Mouse (Mus musculus) gonadal fat pad, adult 2 months (tissue): ENCODE data around the gene Mrm1. TPM values are rescaled to one million over a fixed set of nuclear protein-coding genes. Genes with fewer than 3 reads are reported as not detected.
"Not testable (repeated sequence)": the region's sequence is repeated elsewhere in the genome, so short reads cannot be mapped to it uniquely, and the experiment has no call there.

Source experiments
- DNase-seq: peaks from one replicate; pipeline ENCODE4 v3.0.0-alpha.2; 2012; ENCODE audit warnings: low read depth
- polyA plus RNA-seq: library from polyadenylated mRNA; depleted of rRNA; stranded (reverse); fragments of >200 nt; gene quantifications from 2 replicates; pipeline ENCODE4 v1.2.3, GENCODE M21; 2012; rRNA removed

Gene Mrm1
- polyA plus RNA-seq, result 8.9 and 10.0 TPM in 2 replicates

- peak; percentile 71 for DNase-seq
Observed at GRCm38 (mm10) chr11:84818961-84819692, at the start of gene Mrm1. TSS of gene Mrm1 (minus strand) at chr11:84819515.

GRCm38 (mm10) chr11:84868786-84869259, 49.5 kb upstream of the Mrm1 start:
- no peak for DNase-seq

- no peak for DNase-seq
Observed at GRCm38 (mm10) chr11:84867586-84867985, 48.3 kb upstream of the Mrm1 start.

GRCm38 (mm10) chr11:84865268-84865667, 46.0 kb upstream of the Mrm1 start:
- DNase-seq, result no peak

GRCm38 (mm10) chr11:84855285-84855684, 36.0 kb upstream of the Mrm1 start:
- no peak for DNase-seq

GRCm38 (mm10) chr11:84847475-84848090, 28.3 kb upstream of the Mrm1 start:
- no peak for DNase-seq

GRCm38 (mm10) chr11:84846741-84847474, 27.6 kb upstream of the Mrm1 start:
- DNase-seq, result no peak

GRCm38 (mm10) chr11:84839330-84839729, 20.0 kb upstream of the Mrm1 start:
- no peak for DNase-seq

- not testable (repeated sequence) for DNase-seq
Observed at GRCm38 (mm10) chr11:84829495-84829894, 10.2 kb upstream of the Mrm1 start.

- DNase-seq, result no peak
Observed at GRCm38 (mm10) chr11:84828516-84829399, 9.4 kb upstream of the Mrm1 start, which contains the start of gene Dhrs11. TSS of gene Dhrs11 (minus strand) at chr11:84828994.

- no peak for DNase-seq
Observed at GRCm38 (mm10) chr11:84827901-84828503, 8.7 kb upstream of the Mrm1 start.

GRCm38 (mm10) chr11:84827492-84827891, 8.2 kb upstream of the Mrm1 start:
- no peak for DNase-seq

GRCm38 (mm10) chr11:84826185-84826584, 6.9 kb upstream of the Mrm1 start:
- DNase-seq, result no peak

- no peak for DNase-seq
Observed at GRCm38 (mm10) chr11:84825261-84825807, 6.0 kb upstream of the Mrm1 start.

GRCm38 (mm10) chr11:84823484-84823897, 4.2 kb upstream of the Mrm1 start:
- DNase-seq, result no peak

- no peak for DNase-seq
Observed at GRCm38 (mm10) chr11:84822487-84822886, 3.2 kb upstream of the Mrm1 start.

GRCm38 (mm10) chr11:84821131-84821770, 1.9 kb upstream of the Mrm1 start:
- DNase-seq, result no peak

- DNase-seq, result no peak
Observed at GRCm38 (mm10) chr11:84818085-84818960, 992 bp downstream of the Mrm1 start.

- DNase-seq, result no peak
Observed at GRCm38 (mm10) chr11:84817362-84817761, 2.0 kb downstream of the Mrm1 start.
